Mouse (Mus musculus) lung, postnatal 0 days (tissue): ENCODE measurements around the gene AU040320. TPM values are rescaled to one million over a fixed set of nuclear protein-coding genes. Genes with fewer than 3 reads are reported as not detected.
A peak's percentile ranks its signal among the peaks of the same experiment; 100 is the strongest.

Source experiments
- ATAC-seq: fragments of 200-750 bp; cut with Nextera tagmentation; 2 replicates; pipeline ENCODE4 v1.8.0; 2017; ENCODE audit warnings: moderate library complexity
- DNase-seq: peaks from one replicate; pipeline ENCODE4 v3.0.0-alpha.2; 2016; ENCODE audit warnings: low spot score
- H3K27ac ChIP-seq: fragments of 300-500 bp; sonication (generic); 2 replicates; pipeline ENCODE4 v1.5.1; 2014; ENCODE audit warnings: antibody characterized with exemption, mild to moderate bottlenecking, low read length, mixed read lengths
- H3K27me3 ChIP-seq: fragments of 300-500 bp; sonication (generic); replicated peaks from 2 replicates; pipeline ENCODE4 v1.6.1; 2014; ENCODE audit warnings: low read length, mixed read lengths; ENCODE audit not compliant: insufficient read depth
- H3K36me3 ChIP-seq: fragments of 300-500 bp; sonication (generic); 2 replicates; pipeline ENCODE4 v1.6.1; 2014; ENCODE audit warnings: low read length, mixed read lengths; ENCODE audit not compliant: insufficient read depth
- H3K4me1 ChIP-seq: fragments of 300-500 bp; sonication (generic); 2 replicates; pipeline ENCODE4 v1.6.1; 2014; ENCODE audit warnings: antibody characterized with exemption, low read depth, low read length, mixed read lengths; ENCODE audit not compliant: insufficient read depth
- H3K4me2 ChIP-seq: fragments of 300-500 bp; sonication (generic); replicated peaks from 2 replicates; pipeline ENCODE4 v1.6.1; 2014; ENCODE audit warnings: low read depth, mild to moderate bottlenecking, low read length, moderate library complexity, mixed read lengths
- H3K4me3 ChIP-seq: fragments of 300-500 bp; sonication (generic); 2 replicates; pipeline ENCODE4 v1.5.1; 2014; ENCODE audit warnings: low read depth, low read length
- H3K9ac ChIP-seq: fragments of 300-500 bp; sonication (generic); replicated peaks from 2 replicates; pipeline ENCODE4 v1.6.1; 2014; ENCODE audit warnings: low read depth, mild to moderate bottlenecking
- H3K9me3 ChIP-seq: fragments of 300-500 bp; sonication (generic); 2 replicates; pipeline ENCODE4 v1.6.1; 2016; ENCODE audit warnings: low read length, mixed read lengths
- CTCF ChIP-seq: IDR thresholded peaks from 2 replicates; pipeline ENCODE4 v1.5.1; 2016; ENCODE audit warnings: antibody characterized with exemption, mild to moderate bottlenecking
- EP300 ChIP-seq: IDR thresholded peaks from 2 replicates; pipeline ENCODE4 v1.6.1; 2016; ENCODE audit warnings: antibody characterized with exemption, mild to moderate bottlenecking, control low read depth
- WGBS: fragments of 180-500 bp; shearing (Covaris S2); extraction: QIAGEN DNeasy Blood & Tissue Kit; methylation state at CpG from one replicate; pipeline ENCODE4 v1.1.7; 2014; 5-methylcytosine and 5-hydroxymethylcytosine counted together
- polyA plus RNA-seq: library from polyadenylated mRNA; unstranded; fragments of >200 nt; fragmentation: Nextera tagmentation; extraction: Ambion mirVana; gene quantifications from 2 replicates; pipeline ENCODE4 v1.2.1, GENCODE M21; 2015

AU040320 gene
- polyA plus RNA-seq, 1 experiment from 2014 or later = 22.2 TPM

GRCm38 (mm10) chr4:126883602-126884001, 130.3 kb downstream of the AU040320 start:
- WGBS = 91% methylated on average over 5 of the region's 5 CpGs
- no peak overlapping the region for H3K4me3 ChIP-seq
- H3K9me3 ChIP-seq = no peaks in the 10 kb centered on the region
- H3K4me1 ChIP-seq = no peaks in the 10 kb centered on the region
- no peak overlapping the region for H3K4me2 ChIP-seq
- H3K27me3 ChIP-seq = no peaks in the 10 kb centered on the region
- no peak overlapping the region for H3K9ac ChIP-seq
- no peak overlapping the region for H3K27ac ChIP-seq
- TF ChIP-seq CTCF (no peak), EP300 (no peak)
- peaks cover 9% of the 10 kb centered on the region; the same call in 1 of the 2 replicates for H3K36me3 ChIP-seq
- ATAC-seq (no peak), DNase-seq (no peak)

GRCm38 (mm10) chr4:126885953-126886352, 132.6 kb downstream of the AU040320 start:
- Histone ChIP-seq H3K27me3 (no peaks in the 10 kb centered on the region), H3K9ac (no peak overlapping the region), H3K36me3 (peaks cover 20% of the 10 kb centered on the region), H3K9me3 (no peaks in the 10 kb centered on the region), H3K4me2 (no peak overlapping the region), H3K27ac (no peak overlapping the region), H3K4me3 (no peak overlapping the region), H3K4me1 (no peaks in the 10 kb centered on the region)
- ATAC-seq = no peak
- DNase-seq = peak; percentile 8
- no peak for TF ChIP-seq EP300
- peak; percentile 54 for TF ChIP-seq CTCF
- WGBS = 52% methylated on average over 1 of the region's 1 CpGs

GRCm38 (mm10) chr4:126889879-126890278, 136.5 kb downstream of the AU040320 start:
- no peaks in the 10 kb centered on the region for H3K9me3 ChIP-seq

More at GRCm38 (mm10) chr4:126889879-126890278, 136.5 kb downstream of the AU040320 start:
- ATAC-seq (no peak), DNase-seq (no peak)
- Histone ChIP-seq H3K4me1 (no peaks in the 10 kb centered on the region), H3K9ac (no peak overlapping the region), H3K4me3 (no peak overlapping the region), H3K36me3 (peaks cover 15% of the 10 kb centered on the region), H3K27me3 (no peaks in the 10 kb centered on the region), H3K4me2 (no peak overlapping the region), H3K27ac (no peak overlapping the region)
- 76% methylated on average over 8 of the region's 8 CpGs for WGBS
- TF ChIP-seq EP300 (no peak), CTCF (no peak)

Other genes starting within 250 kb of the AU040320 start
- 5.6 and 6.1 TPM in 2 replicates for gene Ago4, start 220.1 kb upstream of the AU040320 start, polyA plus RNA-seq
- gene Clspn, start 196.6 kb upstream of the AU040320 start, polyA plus RNA-seq = 3.2 and 3.5 TPM in 2 replicates
- gene 5730409E04Rik, start 143.7 kb upstream of the AU040320 start, polyA plus RNA-seq = 2.6 and 3.0 TPM in 2 replicates
- gene Psmb2, start 75.9 kb upstream of the AU040320 start, polyA plus RNA-seq = 316 and 342 TPM in 2 replicates
- not detected in 2 replicates for gene Tfap2e, start 17.3 kb upstream of the AU040320 start, polyA plus RNA-seq
- gene Ncdn, start 106 bp upstream of the AU040320 start, polyA plus RNA-seq = 12.3 and 12.4 TPM in 2 replicates
- 8.6 and 11.7 TPM in 2 replicates for gene Zmym4, start 214.6 kb downstream of the AU040320 start, polyA plus RNA-seq